Mouse (Mus musculus) stomach, postnatal 0 days (tissue): ENCODE measurements around the gene Glg1. TPM values are rescaled to one million over a fixed set of nuclear protein-coding genes. Genes with fewer than 3 reads are reported as not detected.

Experiments used
- ATAC-seq: fragments of 200-750 bp; cut with Nextera tagmentation; 2 replicates; pipeline ENCODE4 v1.8.0; 2017; ENCODE audit not compliant: low FRiP score, low TSS enrichment
- DNase-seq: peaks from one replicate; pipeline ENCODE4 v3.0.0-alpha.2; 2016; ENCODE audit warnings: low spot score
- H3K27ac ChIP-seq: fragments of 300-500 bp; sonication (generic); replicated peaks from 2 replicates; pipeline ENCODE4 v1.5.1; 2014; ENCODE audit warnings: mild to moderate bottlenecking, control low read depth
- H3K27me3 ChIP-seq: fragments of 300-500 bp; sonication (generic); 2 replicates; pipeline ENCODE4 v1.6.1; 2014; ENCODE audit warnings: low read length; ENCODE audit not compliant: control insufficient read depth, insufficient read depth
- H3K36me3 ChIP-seq: fragments of 300-500 bp; sonication (generic); 2 replicates; pipeline ENCODE4 v1.6.1; 2014; ENCODE audit warnings: low read length, mixed read lengths; ENCODE audit not compliant: control insufficient read depth, insufficient read depth
- H3K4me1 ChIP-seq: fragments of 300-500 bp; sonication (generic); replicated peaks from 2 replicates; pipeline ENCODE4 v1.6.1; 2014; ENCODE audit warnings: antibody characterized with exemption; ENCODE audit not compliant: control insufficient read depth, insufficient read depth
- H3K4me2 ChIP-seq: fragments of 300-500 bp; sonication (generic); replicated peaks from 2 replicates; pipeline ENCODE4 v1.6.1; 2014; ENCODE audit warnings: low read depth, mild to moderate bottlenecking, control low read depth, moderate library complexity
- H3K4me3 ChIP-seq: fragments of 300-500 bp; sonication (generic); 2 replicates; pipeline ENCODE4 v1.5.1; 2014; ENCODE audit warnings: low read depth, low read length, control low read depth
- H3K9ac ChIP-seq: fragments of 300-500 bp; sonication (generic); 2 replicates; pipeline ENCODE4 v1.6.1; 2014; ENCODE audit warnings: mild to moderate bottlenecking, low read length, control low read depth, mixed read lengths
- H3K9me3 ChIP-seq: fragments of 300-500 bp; sonication (generic); 2 replicates; pipeline ENCODE4 v1.6.1; 2016; ENCODE audit warnings: low read length; ENCODE audit not compliant: control insufficient read depth
- CTCF ChIP-seq: IDR thresholded peaks from 2 replicates; pipeline ENCODE4 v1.5.1; 2016; ENCODE audit warnings: antibody characterized with exemption, low read depth, mild to moderate bottlenecking, moderate library complexity
- EP300 ChIP-seq: optimal IDR thresholded peaks from 2 replicates; pipeline ENCODE3; 2016; ENCODE audit warnings: antibody characterized with exemption
- WGBS: fragments of 180-500 bp; shearing (Covaris S2); extraction: QIAGEN DNeasy Blood & Tissue Kit; methylation state at CpG from one replicate; pipeline ENCODE4 v1.1.7; 2014; 5-methylcytosine and 5-hydroxymethylcytosine counted together
- polyA plus RNA-seq: library from polyadenylated mRNA; unstranded; fragments of >200 nt; fragmentation: Nextera tagmentation; extraction: Ambion mirVana; gene quantifications from 2 replicates; pipeline ENCODE4 v1.2.1, GENCODE M21; 2015

The Glg1 gene
- polyA plus RNA-seq, 1 experiment from 2014 or later: 27.3 TPM

DNA sequence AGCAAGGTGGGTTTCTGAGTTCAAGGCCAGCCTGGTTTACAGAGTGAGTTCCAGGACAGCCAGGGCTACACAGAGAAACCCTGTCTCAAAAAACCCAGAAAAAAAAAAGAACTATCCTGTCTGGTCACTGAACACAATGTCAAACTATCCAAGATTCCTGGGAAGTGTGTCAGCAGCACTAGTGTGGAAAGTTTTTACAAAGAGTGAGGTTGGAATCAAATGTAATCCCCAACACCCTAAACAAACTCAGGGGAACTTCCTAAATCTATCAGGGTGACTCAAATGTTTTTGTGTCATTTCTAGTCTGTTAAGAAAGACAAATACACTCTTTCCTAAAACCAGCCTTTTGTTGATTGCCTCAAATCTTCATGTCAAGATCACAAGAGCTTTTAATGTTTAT, 62.8 kb downstream of the Glg1 start:
- no peaks in the 10 kb centered on the region for H3K27me3 ChIP-seq
- no peak overlapping the region for H3K27ac ChIP-seq
- no peak overlapping the region for H3K4me2 ChIP-seq
- H3K9ac ChIP-seq: no peak overlapping the region
- H3K36me3 ChIP-seq: 0 out of 2 replicates have a peak, but pooled peaks cover 2% of the 10 kb centered on the region
- ATAC-seq: no peak
- TF ChIP-seq CTCF: no peak
- TF ChIP-seq EP300: no peak
- H3K4me1 ChIP-seq: no peaks in the 10 kb centered on the region
- no peak for DNase-seq
- no peaks in the 10 kb centered on the region for H3K9me3 ChIP-seq
- H3K4me3 ChIP-seq: no peak overlapping the region

GRCm38 (mm10) chr8:111188594-111189211, 70.3 kb downstream of the Glg1 start:
- Histone ChIP-seq H3K27ac (no peak overlapping the region), H3K4me1 (no peaks in the 10 kb centered on the region), H3K4me2 (no peak overlapping the region), H3K9me3 (no peaks in the 10 kb centered on the region), H3K36me3 (no peaks in the 10 kb centered on the region; the same call in 1 of the 2 replicates), H3K9ac (no peak overlapping the region), H3K27me3 (no peaks in the 10 kb centered on the region), H3K4me3 (no peak overlapping the region)
- TF ChIP-seq CTCF (no peak), EP300 (no peak)
- no peak for ATAC-seq
- WGBS: 78% methylated on average over 6 of the region's 6 CpGs
- no peak for DNase-seq

DNA sequence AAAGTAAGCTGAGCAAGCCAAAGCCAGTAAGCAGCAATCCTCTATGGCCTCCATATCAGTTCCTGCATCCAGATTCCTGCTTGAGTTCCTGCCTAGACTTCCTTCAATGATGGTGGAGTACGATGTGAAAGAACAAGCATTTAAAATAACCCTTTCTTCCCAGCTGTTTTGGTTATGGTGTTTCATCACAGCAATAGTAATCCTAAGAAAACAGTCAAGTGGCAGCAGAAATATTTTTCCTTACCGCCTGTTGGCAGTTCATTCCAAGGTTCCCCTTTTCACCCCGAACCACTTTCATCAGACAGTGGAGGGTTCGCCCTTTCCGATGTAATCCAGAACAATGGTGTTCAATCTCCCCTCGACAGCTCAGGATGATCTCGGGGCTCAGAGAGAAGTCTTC, 71.5 kb downstream of the Glg1 start:
- no peak overlapping the region for H3K4me3 ChIP-seq
- H3K36me3 ChIP-seq: no peaks in the 10 kb centered on the region; the same call in 1 of the 2 replicates
- TF ChIP-seq EP300: no peak
- no peak for TF ChIP-seq CTCF
- H3K9ac ChIP-seq: no peak overlapping the region
- ATAC-seq (no peak), DNase-seq (no peak)
- no peaks in the 10 kb centered on the region for H3K27me3 ChIP-seq
- H3K9me3 ChIP-seq: no peaks in the 10 kb centered on the region
- 83% methylated on average over 7 of the region's 7 CpGs for WGBS
- no peaks in the 10 kb centered on the region for H3K4me1 ChIP-seq
- no peak overlapping the region for H3K4me2 ChIP-seq
- no peak overlapping the region for H3K27ac ChIP-seq

DNA sequence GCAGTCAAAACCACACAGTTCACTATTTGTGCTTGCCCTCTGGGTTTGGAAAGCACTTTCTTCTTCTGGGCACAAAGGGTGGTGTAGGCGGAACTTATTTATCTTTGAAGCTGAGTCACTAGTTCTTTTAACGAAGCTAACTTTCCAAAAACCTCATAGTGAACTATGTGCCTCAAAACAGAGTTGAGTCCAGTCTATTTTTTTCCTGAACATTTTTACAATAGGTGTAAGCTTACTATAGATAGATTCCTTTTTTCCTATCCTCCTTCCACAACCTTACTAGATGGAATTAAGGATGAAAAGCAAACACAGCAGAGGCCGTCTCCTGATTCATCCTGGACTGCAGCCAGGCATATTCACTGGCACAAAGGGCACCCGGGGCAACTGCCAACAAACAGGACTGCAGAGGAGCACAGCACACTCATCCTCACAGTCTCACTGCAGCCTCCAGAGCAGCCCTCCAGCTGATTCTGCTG, 73.5 kb downstream of the Glg1 start:
- no peaks in the 10 kb centered on the region for H3K27me3 ChIP-seq
- no peaks in the 10 kb centered on the region for H3K9me3 ChIP-seq
- H3K27ac ChIP-seq: peak overlapping the region; percentile 49; the same call in 1 of the 2 replicates
- DNase-seq (peak; percentile 70), ATAC-seq (peak; percentile 81)
- H3K4me1 ChIP-seq: no peaks in the 10 kb centered on the region
- H3K4me3 ChIP-seq: no peak overlapping the region
- H3K9ac ChIP-seq: 0 out of 2 replicates have a peak overlapping the region, but pooled peaks have one; percentile 13
- TF ChIP-seq EP300 (no peak), CTCF (no peak)
- no peaks in the 10 kb centered on the region; the same call in 1 of the 2 replicates for H3K36me3 ChIP-seq
- WGBS: 35% methylated on average over 4 of the region's 4 CpGs
- no peak overlapping the region for H3K4me2 ChIP-seq

- Histone ChIP-seq H3K36me3 (peaks cover 32% of the 10 kb centered on the region), H3K27ac (no peak overlapping the region), H3K9me3 (no peaks in the 10 kb centered on the region), H3K4me1 (no peaks in the 10 kb centered on the region), H3K4me3 (no peak overlapping the region), H3K4me2 (no peak overlapping the region), H3K27me3 (no peaks in the 10 kb centered on the region), H3K9ac (no peak overlapping the region)
- 92% methylated on average over 5 of the region's 5 CpGs for WGBS
- DNase-seq (no peak), ATAC-seq (no peak)
- TF ChIP-seq CTCF (no peak), EP300 (no peak)
Observed at GRCm38 (mm10) chr8:111171661-111172060, 87.4 kb downstream of the Glg1 start.

GRCm38 (mm10) chr8:111157617-111158016, 101.4 kb downstream of the Glg1 start:
- Histone ChIP-seq H3K9ac (no peak overlapping the region), H3K4me2 (no peak overlapping the region), H3K4me3 (no peak overlapping the region), H3K4me1 (no peaks in the 10 kb centered on the region), H3K27me3 (no peaks in the 10 kb centered on the region), H3K36me3 (peaks cover 36% of the 10 kb centered on the region), H3K9me3 (no peaks in the 10 kb centered on the region), H3K27ac (no peak overlapping the region)
- no peak for TF ChIP-seq EP300
- peak; percentile 78 for TF ChIP-seq CTCF
- DNase-seq (peak; percentile 74), ATAC-seq (peak; percentile 83)
- 45% methylated on average over 14 of the region's 14 CpGs for WGBS
